Mouse (Mus musculus) thymus, adult 2 months (tissue): ENCODE measurements around the gene Sptlc3.

Source experiments
- CTCF ChIP-seq: fragments of 200-500 bp; IDR thresholded peaks from 2 replicates; pipeline ENCODE4 v1.5.1; 2012; ENCODE audit warnings: mild to moderate bottlenecking, control low read depth, low read length, moderate library complexity, borderline replicate concordance; ENCODE audit not compliant: control insufficient read depth, poor library complexity, insufficient read depth; ENCODE audit errors: extremely low read depth
- POLR2A ChIP-seq: fragments of 200-500 bp; IDR thresholded peaks from 2 replicates; pipeline ENCODE4 v1.6.1; 2012; ENCODE audit warnings: mild to moderate bottlenecking, low read length, control low read depth, moderate library complexity; ENCODE audit not compliant: control insufficient read depth, poor library complexity, insufficient read depth; ENCODE audit errors: extremely low read depth

DNA sequence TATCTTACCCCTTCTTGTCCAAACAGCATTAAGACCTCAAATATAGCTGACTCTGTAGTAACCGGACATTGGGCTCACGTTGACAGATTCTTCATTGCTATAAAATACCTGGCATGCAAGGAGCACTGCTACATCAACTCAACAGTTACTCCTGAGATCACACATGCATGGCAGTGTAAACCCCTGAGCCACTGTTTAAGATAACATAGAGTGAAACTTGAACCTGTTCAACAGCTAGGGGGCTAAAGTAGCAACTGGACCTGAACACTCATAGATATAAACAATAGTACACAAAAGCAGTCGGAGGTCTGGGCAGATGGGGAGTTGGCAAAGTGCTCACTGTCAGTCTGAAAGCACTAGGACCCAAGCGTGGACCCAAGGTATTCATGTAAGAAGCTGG, 140.8 kb downstream of the Sptlc3 start:
- TF ChIP-seq CTCF (no peak), POLR2A (no peak)
